Mouse (Mus musculus) liver, adult (tissue): ENCODE measurements around the gene Nrp1.

Experiments
- GATA4 ChIP-seq: IDR thresholded peaks from 2 replicates; pipeline ENCODE4 v1.6.1; 2014; ENCODE audit warnings: mild to moderate bottlenecking, low read length; ENCODE audit not compliant: insufficient replicate concordance

The Nrp1 gene

GRCm38 (mm10) chr8:128534442-128534871 lies 176.1 kb downstream of the Nrp1 start:
- no peak for TF ChIP-seq GATA4

- no peak for TF ChIP-seq GATA4
These were observed 177.3 kb downstream of the Nrp1 start for GRCm38 (mm10) chr8:128535685-128536084.

- TF ChIP-seq GATA4 = no peak
These were observed 180.0 kb downstream of the Nrp1 start for GRCm38 (mm10) chr8:128538378-128538777.

GRCm38 (mm10) chr8:128541355-128542090 lies 183.1 kb downstream of the Nrp1 start:
- TF ChIP-seq GATA4 = no peak

- no peak for TF ChIP-seq GATA4
These were observed 185.9 kb downstream of the Nrp1 start for GRCm38 (mm10) chr8:128544128-128544846.

GRCm38 (mm10) chr8:128546287-128546686 lies 187.9 kb downstream of the Nrp1 start:
- no peak for TF ChIP-seq GATA4

GRCm38 (mm10) chr8:128547361-128547760 lies 189.0 kb downstream of the Nrp1 start:
- no peak for TF ChIP-seq GATA4

- TF ChIP-seq GATA4 = no peak
These were observed 191.3 kb downstream of the Nrp1 start for GRCm38 (mm10) chr8:128549738-128550137.

GRCm38 (mm10) chr8:128551421-128552139 lies 193.2 kb downstream of the Nrp1 start:
- TF ChIP-seq GATA4 = no peak
